Mouse (Mus musculus): Measurements from ENCODE around the gene Gm21964.

The Gm21964 gene

GRCm38 (mm10) chr8:110100907-110101306 is at the start of gene Gm21964:
Gm21964 (plus strand) TSS chr8:110101207.
- no peak for DNase-seq (ENCODE audit: low read depth, low spot score)
- Histone ChIP-seq H3K27me3 (ENCODE audit: control insufficient read depth, insufficient read depth, low read length, poor library complexity, severe bottlenecking) (no peaks in the 10 kb centered on the region), H3K36me3 (ENCODE audit: control insufficient read depth, insufficient read depth, low read length, poor library complexity, severe bottlenecking) (no peaks in the 10 kb centered on the region)

GRCm38 (mm10) chr8:110051208-110051607 is 49.8 kb upstream of the Gm21964 start:
- no peaks in the 10 kb centered on the region for H3K27me3 ChIP-seq (ENCODE audit: control insufficient read depth, insufficient read depth, low read length, poor library complexity, severe bottlenecking)
- H3K36me3 ChIP-seq (ENCODE audit: control insufficient read depth, insufficient read depth, low read length, poor library complexity, severe bottlenecking), result no peaks in the 10 kb centered on the region
- no peak for DNase-seq (ENCODE audit: low read depth, low spot score)

- no peak for DNase-seq (ENCODE audit: low read depth, low spot score)
- H3K27me3 ChIP-seq (ENCODE audit: control insufficient read depth, insufficient read depth, low read length, poor library complexity, severe bottlenecking), result no peaks in the 10 kb centered on the region
- H3K36me3 ChIP-seq (ENCODE audit: control insufficient read depth, insufficient read depth, low read length, poor library complexity, severe bottlenecking), result no peaks in the 10 kb centered on the region
Observed at GRCm38 (mm10) chr8:110058207-110058606, 42.8 kb upstream of the Gm21964 start.

- no peaks in the 10 kb centered on the region; the same call in 1 of the 2 replicates for H3K27me3 ChIP-seq (ENCODE audit: control insufficient read depth, insufficient read depth, low read length, poor library complexity, severe bottlenecking)
- no peak for DNase-seq (ENCODE audit: low read depth, low spot score)
- no peaks in the 10 kb centered on the region for H3K36me3 ChIP-seq (ENCODE audit: control insufficient read depth, insufficient read depth, low read length, poor library complexity, severe bottlenecking)
Observed at GRCm38 (mm10) chr8:110064161-110064560, 36.8 kb upstream of the Gm21964 start.

GRCm38 (mm10) chr8:110064606-110065365 is 36.2 kb upstream of the Gm21964 start:
- H3K27me3 ChIP-seq (ENCODE audit: control insufficient read depth, insufficient read depth, low read length, poor library complexity, severe bottlenecking), result no peaks in the 10 kb centered on the region; the same call in 1 of the 2 replicates
- no peak for DNase-seq (ENCODE audit: low read depth, low spot score)
- H3K36me3 ChIP-seq (ENCODE audit: control insufficient read depth, insufficient read depth, low read length, poor library complexity, severe bottlenecking), result no peaks in the 10 kb centered on the region

GRCm38 (mm10) chr8:110065676-110066075 is 35.3 kb upstream of the Gm21964 start:
- no peaks in the 10 kb centered on the region; the same call in 1 of the 2 replicates for H3K27me3 ChIP-seq (ENCODE audit: control insufficient read depth, insufficient read depth, low read length, poor library complexity, severe bottlenecking)
- H3K36me3 ChIP-seq (ENCODE audit: control insufficient read depth, insufficient read depth, low read length, poor library complexity, severe bottlenecking), result no peaks in the 10 kb centered on the region
- no peak for DNase-seq (ENCODE audit: low read depth, low spot score)

- DNase-seq (ENCODE audit: low read depth, low spot score), result no peak
- no peaks in the 10 kb centered on the region; the same call in 1 of the 2 replicates for H3K27me3 ChIP-seq (ENCODE audit: control insufficient read depth, insufficient read depth, low read length, poor library complexity, severe bottlenecking)
- no peaks in the 10 kb centered on the region for H3K36me3 ChIP-seq (ENCODE audit: control insufficient read depth, insufficient read depth, low read length, poor library complexity, severe bottlenecking)
Observed at GRCm38 (mm10) chr8:110069706-110070105, 31.3 kb upstream of the Gm21964 start.

- peak; percentile 60 for DNase-seq (ENCODE audit: low read depth, low spot score)
- no peaks in the 10 kb centered on the region; the same call in 1 of the 2 replicates for H3K27me3 ChIP-seq (ENCODE audit: control insufficient read depth, insufficient read depth, low read length, poor library complexity, severe bottlenecking)
- H3K36me3 ChIP-seq (ENCODE audit: control insufficient read depth, insufficient read depth, low read length, poor library complexity, severe bottlenecking), result no peaks in the 10 kb centered on the region
Observed at GRCm38 (mm10) chr8:110071600-110071999, 29.4 kb upstream of the Gm21964 start.

- Histone ChIP-seq H3K27me3 (ENCODE audit: control insufficient read depth, insufficient read depth, low read length, poor library complexity, severe bottlenecking) (no peaks in the 10 kb centered on the region), H3K36me3 (ENCODE audit: control insufficient read depth, insufficient read depth, low read length, poor library complexity, severe bottlenecking) (no peaks in the 10 kb centered on the region)
- peak; percentile 20 for DNase-seq (ENCODE audit: low read depth, low spot score)
Observed at GRCm38 (mm10) chr8:110074496-110074895, 26.5 kb upstream of the Gm21964 start.

- Histone ChIP-seq H3K36me3 (ENCODE audit: control insufficient read depth, insufficient read depth, low read length, poor library complexity, severe bottlenecking) (no peaks in the 10 kb centered on the region), H3K27me3 (ENCODE audit: control insufficient read depth, insufficient read depth, low read length, poor library complexity, severe bottlenecking) (no peaks in the 10 kb centered on the region)
- DNase-seq (ENCODE audit: low read depth, low spot score), result peak; percentile 57
Observed at GRCm38 (mm10) chr8:110079282-110080221, 21.5 kb upstream of the Gm21964 start, which contains the start of gene Zfp612. Zfp612 (plus strand) TSS chr8:110079746.

GRCm38 (mm10) chr8:110082416-110083105 is 18.4 kb upstream of the Gm21964 start:
- Histone ChIP-seq H3K36me3 (ENCODE audit: control insufficient read depth, insufficient read depth, low read length, poor library complexity, severe bottlenecking) (no peaks in the 10 kb centered on the region), H3K27me3 (ENCODE audit: control insufficient read depth, insufficient read depth, low read length, poor library complexity, severe bottlenecking) (no peaks in the 10 kb centered on the region)
- no peak for DNase-seq (ENCODE audit: low read depth, low spot score)

GRCm38 (mm10) chr8:110091869-110092268 is 9.1 kb upstream of the Gm21964 start:
- Histone ChIP-seq H3K27me3 (ENCODE audit: control insufficient read depth, insufficient read depth, low read length, poor library complexity, severe bottlenecking) (no peaks in the 10 kb centered on the region), H3K36me3 (ENCODE audit: control insufficient read depth, insufficient read depth, low read length, poor library complexity, severe bottlenecking) (no peaks in the 10 kb centered on the region)
- DNase-seq (ENCODE audit: low read depth, low spot score), result no peak

GRCm38 (mm10) chr8:110101676-110102075 is 669 bp downstream of the Gm21964 start:
- Histone ChIP-seq H3K27me3 (ENCODE audit: control insufficient read depth, insufficient read depth, low read length, poor library complexity, severe bottlenecking) (no peaks in the 10 kb centered on the region), H3K36me3 (ENCODE audit: control insufficient read depth, insufficient read depth, low read length, poor library complexity, severe bottlenecking) (no peaks in the 10 kb centered on the region)
- no peak for DNase-seq (ENCODE audit: low read depth, low spot score)

- H3K27me3 ChIP-seq (ENCODE audit: control insufficient read depth, insufficient read depth, low read length, poor library complexity, severe bottlenecking), result no peaks in the 10 kb centered on the region
- H3K36me3 ChIP-seq (ENCODE audit: control insufficient read depth, insufficient read depth, low read length, poor library complexity, severe bottlenecking), result no peaks in the 10 kb centered on the region
- DNase-seq (ENCODE audit: low read depth, low spot score), result no peak
Observed at GRCm38 (mm10) chr8:110102653-110103052, 1.6 kb downstream of the Gm21964 start, which contains the start of gene Gm17720. Gm17720 (minus strand) TSS chr8:110102753.
